Mouse (Mus musculus) erythroid progenitor cell, adult 5-6 weeks (primary cell): ENCODE measurements around the gene Engase. TPM values are rescaled to one million over a fixed set of nuclear protein-coding genes. Genes with fewer than 3 reads are reported as not detected.

Source experiments
- ATAC-seq: replicated peaks from 2 replicates; pipeline ENCODE4 v1.8.0; 2016; ENCODE audit warnings: moderate number of reproducible peaks, mild to moderate bottlenecking, moderate TSS enrichment, inconsistent platforms; ENCODE audit not compliant: poor library complexity, low FRiP score, severe bottlenecking
- total RNA-seq, 2 experiments: library from RNA; stranded (forward) in 1 of 2; stranded (reverse) in 1 of 2; fragments of 150-400 nt in 1 of 2; fragments of 186-747, 209-891 nt in 1 of 2; gene quantifications; 2 replicates each; pipeline versions ENCODE4 v1.2.3 to v1.2.4; 2015 to 2017; ENCODE audit warnings: low replicate concordance in 2 of 2

The Engase gene
- total RNA-seq, 2 experiments from 2014 or later: not detected

DNA sequence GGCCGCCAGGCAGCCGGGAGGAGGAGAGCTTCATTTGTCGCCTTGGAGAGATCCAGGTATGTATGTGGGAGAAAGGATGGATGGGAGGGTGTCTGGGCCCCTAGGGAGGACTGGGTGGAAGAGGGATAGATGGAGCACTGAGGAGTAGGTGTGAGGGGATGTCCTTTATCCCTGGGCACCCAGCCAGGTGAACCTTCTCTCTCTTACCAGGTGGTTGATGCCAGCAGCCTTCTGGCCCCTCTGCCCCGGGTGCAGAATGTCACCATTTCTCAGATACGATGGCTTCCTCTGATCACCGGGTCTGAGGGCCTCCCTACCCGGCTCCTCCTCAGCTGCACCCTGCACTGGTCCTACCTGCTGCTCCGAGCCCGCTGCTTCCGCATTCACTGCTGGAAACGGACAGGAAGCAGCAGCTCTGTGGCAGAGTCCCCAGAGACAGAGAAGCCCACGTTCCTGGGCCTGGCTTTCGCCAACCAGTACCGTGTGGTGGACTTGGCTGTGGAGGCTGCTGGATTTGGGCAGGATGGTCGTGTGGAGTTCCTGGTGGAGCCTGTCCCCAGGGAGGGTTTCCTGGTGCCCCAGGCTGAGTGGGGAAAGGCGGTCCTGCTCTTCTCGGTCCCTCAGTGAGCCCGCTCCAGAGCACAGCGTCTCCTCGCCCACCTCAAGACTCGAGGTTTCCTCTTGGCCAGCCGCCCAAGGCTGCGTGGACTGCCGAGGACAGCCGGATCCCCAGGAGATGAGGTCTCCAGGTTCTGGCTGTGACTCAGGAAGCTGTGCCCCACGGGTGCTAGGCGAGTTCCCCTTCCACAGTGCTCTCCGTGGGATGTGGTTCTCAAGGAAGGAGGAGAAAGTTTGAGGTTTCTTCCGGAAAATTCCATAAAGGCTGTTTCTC, 10.5 kb downstream of the Engase start:
- no peak for ATAC-seq

DNA sequence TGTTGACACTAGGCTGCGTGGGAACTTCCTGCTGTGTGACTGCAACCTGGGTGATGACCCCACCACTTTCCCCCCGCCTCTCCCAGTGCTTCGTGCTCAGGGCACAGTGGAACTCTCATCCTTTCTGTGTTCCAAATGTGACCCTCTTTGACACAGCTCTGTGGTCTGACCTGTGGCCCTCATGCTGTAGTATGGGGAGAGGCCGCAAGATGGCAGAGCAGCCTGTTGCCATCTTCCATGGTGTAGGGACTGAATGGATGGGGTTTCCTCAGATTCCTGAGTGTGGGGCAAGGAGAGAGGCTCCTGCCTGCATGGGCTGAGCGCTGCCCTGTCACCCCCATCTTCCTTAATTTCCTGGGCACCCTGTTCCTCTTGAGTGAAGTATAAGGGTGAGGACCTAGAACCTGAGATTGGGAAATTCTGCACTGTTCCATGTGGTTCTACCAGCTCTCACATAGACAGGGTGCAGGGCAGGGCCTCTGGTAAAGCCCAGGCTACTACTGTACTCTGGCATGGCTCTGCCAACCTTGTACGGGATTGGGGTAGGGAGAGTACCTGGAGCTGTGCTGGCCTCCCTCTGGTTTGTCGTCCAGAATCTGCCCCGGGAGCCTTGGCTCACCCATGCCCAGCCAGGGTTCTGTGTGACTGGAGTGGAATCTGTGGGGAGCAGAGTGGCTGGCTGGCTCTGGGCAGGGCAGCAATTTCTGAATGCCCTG, 11.7 kb downstream of the Engase start:
- ATAC-seq: no peak

GRCm38 (mm10) chr11:118488907-118489270, 12.3 kb downstream of the Engase start:
- ATAC-seq: no peak

DNA sequence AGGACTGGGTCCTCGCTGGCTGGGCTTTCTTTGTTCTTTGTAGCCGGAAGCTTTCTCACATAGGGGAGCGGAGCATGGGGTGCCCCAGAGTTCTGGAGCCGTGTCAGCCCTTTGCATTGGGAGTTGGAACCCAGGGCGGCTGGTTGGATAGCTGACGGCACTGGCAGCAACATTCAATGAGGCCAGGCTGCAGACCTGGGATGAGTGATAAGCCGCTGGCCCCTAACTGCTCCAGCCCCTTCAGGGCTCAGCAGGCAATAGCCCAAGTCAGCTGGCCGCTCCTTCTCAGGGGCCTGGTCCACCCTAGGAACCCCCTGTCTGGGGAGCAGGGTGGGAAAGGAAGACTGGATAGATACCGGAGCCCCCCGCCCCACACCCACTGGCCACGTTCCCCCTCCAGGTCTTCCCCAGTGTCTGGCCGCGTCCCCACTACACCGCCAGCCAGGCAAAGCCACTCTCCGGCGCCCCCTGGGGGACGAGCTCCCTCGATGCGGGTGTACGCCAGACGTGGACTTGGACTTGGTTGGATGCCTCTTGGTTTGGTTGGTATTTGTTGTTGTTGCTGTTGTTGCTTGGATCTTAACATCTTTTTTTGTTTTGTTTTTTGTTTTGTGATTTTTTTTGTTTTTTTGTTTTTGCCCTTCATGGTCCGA, 14.1 kb downstream of the Engase start:
- no peak for ATAC-seq

DNA sequence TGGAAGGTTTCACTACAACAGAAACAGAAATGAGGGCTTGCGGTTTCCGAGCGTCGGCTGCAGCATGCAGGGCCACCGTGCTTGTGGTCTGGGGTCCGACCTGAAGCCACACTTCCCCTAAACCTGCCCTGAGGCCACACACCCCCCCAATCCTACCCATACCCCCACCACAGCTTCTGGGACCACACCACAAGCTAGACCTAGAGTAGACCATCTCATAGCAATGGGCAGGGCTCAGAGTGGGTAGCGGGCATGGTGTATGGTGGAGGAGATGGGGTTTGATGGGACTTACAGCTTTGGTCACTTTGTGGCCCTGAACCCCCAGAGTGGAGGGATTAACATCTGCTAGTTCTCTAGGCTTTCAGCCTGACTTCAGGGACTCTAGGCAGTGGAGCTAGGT, 14.6 kb downstream of the Engase start:
- no peak for ATAC-seq

DNA sequence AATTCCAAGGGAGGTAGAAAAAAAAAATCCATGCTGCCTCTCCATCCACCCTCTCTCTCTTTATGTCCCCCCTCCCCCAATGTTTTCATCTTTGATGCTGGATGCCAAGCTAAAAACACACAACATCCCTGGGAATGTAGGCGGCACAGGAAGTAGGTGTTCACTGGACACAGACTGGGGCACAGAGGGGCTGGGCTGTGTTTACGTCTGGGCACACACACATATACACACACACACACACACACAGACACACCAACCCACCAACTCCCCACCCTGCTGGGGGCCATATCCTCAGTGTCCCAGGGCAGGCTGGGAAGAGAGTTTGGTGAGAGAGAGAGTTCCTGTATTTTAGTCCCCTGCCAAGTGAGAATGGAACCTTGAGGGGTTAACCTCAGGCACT, 16.8 kb downstream of the Engase start:
- ATAC-seq: no peak

DNA sequence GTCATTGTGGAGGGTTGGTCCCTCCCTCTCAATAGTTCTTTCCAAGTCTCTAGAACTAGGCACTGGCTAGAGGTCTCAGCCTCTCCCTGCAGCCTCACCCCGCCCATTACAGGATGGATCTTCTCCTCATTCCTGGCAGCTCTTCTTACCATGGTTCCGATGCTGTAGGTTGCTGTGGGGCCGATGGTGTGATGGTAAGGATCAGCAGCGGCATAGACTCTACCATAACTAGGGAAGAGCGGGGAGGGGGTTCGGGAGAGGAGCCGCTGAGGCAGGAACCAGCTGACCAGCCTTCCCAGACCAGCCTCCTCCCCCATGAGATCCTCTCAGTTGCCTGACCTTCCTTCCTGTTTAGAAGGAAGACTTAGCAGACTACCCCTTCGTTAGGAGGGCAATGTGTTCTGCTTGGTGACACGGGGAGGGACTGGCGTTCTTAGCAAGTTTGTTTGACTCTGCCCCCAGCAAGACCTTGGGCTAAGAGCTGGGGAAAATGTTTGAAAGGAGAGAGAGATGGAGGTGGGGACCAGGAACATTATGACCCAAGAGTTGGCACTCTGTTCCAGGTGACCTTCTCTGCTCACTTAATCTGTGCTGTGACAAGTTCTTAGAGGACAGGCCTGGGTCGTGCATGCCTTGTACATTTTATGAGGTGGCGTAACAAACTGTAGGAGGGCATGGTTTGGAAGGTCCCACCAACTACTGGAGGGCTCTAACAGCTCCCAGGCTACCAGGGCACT, 17.5 kb downstream of the Engase start:
- ATAC-seq: no peak

DNA sequence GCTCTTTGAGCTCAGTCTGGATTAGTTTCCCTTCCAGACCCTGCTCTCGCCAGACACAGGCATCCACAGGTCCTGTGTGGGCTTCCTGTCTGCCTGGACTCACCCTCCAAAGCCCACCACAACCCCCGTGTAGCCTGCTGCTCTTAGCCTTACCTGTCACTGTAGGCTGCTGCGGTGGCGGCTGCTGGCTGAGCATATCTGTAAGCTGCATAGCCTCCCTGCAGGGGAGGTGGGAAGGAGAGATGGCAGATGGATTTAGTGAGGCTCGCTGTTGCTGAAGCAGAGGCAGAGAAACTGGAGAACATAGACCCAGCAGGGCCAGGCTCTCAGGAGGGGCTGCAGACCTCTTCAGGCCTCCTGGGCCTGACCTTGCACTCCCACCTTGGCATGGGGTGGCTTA, 18.4 kb downstream of the Engase start:
- ATAC-seq: no peak

GRCm38 (mm10) chr11:118496066-118496689, 19.5 kb downstream of the Engase start:
- no peak for ATAC-seq

- no peak for ATAC-seq
These were observed 26.4 kb downstream of the Engase start for GRCm38 (mm10) chr11:118502990-118503389.

GRCm38 (mm10) chr11:118503418-118504179, 27.0 kb downstream of the Engase start:
- no peak for ATAC-seq

DNA sequence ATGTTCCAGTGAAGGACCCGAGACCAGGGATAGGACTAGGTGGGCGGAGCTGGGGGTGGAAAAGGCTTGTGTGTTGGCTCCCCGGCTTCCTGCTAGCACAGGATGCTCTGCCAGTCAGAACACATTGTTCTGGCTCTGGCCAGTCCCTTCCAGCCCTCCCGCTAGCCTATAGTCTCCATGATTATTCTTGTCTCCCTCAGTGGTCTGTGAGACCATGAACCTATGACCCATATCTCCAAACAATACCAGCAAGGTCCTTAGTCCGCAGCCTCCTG, 27.5 kb downstream of the Engase start:
- no peak for ATAC-seq

DNA sequence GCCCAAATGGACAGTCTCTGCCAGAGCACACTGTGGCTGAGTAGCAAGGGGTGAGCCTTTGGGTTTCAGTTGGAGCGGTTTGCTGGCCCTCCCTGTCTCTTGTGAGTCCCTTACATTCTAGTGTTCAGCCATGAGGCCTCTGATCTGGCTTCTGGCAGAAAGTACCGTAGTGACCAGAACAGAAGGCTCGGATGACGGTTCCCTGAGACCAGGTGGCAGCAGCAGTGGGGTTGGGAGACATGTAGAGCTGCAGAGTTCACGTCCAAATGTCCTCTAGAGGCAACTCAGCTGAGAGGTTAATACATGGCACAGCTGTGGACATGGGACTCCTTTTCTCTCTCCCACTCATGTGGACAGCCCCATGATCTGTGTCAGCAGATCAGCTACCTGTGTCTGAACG, 30.5 kb downstream of the Engase start:
- no peak for ATAC-seq

GRCm38 (mm10) chr11:118507904-118508303, 31.3 kb downstream of the Engase start:
- ATAC-seq: no peak; the same call in 1 of the 2 replicates

DNA sequence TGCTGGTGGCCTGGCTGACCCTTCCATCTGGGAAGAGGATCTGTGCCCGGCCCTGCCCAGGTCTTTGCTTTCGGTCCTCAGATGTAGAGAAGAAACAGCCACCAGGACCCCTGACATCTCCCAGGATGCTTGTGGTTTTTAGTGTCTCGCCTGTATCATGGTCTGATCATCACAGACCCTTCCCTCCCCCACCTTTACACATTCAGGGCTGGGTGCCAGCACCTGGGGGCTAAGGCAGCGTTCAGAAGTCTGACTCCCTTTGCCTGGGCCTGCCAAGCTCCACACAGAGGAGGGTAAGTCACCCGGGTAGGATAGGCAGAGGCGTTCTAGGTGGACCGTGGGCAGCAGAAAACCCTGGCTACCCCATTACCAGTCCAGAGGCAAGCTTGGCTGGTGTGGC, 31.7 kb downstream of the Engase start:
- ATAC-seq: no peak

DNA sequence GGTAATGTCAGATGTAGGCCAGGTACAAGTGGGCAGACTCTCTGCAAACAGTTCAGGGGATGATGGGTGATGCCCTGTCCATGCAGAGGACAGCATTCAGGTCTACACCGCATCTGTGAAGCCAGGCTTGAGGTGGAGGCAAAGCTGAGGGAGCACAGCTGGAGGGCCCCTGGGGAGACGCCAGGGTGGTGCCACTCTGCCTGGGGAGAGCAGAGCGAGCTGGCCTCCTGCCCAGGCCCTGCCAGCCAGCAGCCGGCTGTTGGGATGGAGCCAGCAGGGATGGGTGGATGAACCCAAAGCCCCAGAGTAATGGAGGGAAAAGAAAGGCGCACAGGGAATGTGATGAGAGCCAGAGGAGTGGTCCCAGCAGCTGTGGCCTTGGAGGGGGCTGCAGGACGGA, 35.2 kb downstream of the Engase start:
- no peak for ATAC-seq

DNA sequence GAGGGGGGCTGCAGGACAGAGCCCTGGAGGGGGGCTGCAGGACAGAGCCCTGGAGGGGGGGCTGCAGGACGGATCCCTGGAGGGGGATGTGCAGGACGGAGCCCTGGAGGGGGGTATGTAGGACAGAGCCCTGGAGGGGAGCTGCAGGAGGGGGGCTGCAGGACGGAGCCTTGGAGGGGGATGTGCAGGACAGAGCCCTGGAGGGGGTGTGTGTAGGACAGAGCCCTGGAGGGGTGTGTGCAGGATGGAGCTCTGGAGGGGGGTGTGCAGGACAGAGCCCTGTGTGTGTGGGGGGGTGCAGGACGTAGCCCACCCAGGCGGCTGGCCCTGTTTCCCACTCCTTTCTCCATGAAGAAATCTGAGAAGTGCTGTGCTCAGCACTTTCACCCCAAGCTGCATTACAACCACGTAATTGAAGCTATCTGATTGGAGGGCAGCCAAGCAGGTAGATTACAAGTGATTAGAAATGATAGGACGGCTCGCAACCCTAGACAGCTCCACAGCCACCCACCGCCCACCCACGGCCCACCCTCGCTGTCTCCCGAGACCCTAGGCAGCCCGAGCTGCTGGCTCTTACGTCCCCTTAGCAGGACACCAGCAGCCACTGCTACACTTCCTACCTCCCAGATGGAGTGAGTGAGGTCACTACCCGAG, 35.8 kb downstream of the Engase start:
- no peak for ATAC-seq

GRCm38 (mm10) chr11:118517924-118518323, 41.3 kb downstream of the Engase start:
- no peak for ATAC-seq

DNA sequence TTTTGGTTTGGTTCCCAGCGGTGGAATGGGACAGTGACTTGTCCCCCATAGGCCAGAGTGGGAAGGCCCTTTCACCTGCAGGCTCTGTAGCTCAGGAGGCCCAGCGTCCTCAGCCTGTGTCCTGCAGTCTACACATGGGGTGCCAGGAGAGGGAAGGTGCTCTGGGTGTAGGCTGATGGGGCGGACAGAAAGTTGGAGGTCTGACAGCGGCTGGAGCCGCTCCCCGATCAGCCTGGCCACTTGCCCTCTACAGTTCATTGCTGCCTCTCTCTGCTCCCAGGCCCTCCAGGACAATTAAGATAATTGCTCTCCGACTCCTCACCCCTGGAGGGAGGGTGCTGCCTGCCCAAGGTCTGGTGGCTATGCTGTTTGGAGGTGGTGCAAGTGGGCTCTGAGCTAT, 42.1 kb downstream of the Engase start:
- ATAC-seq: no peak
